Mouse (Mus musculus): ENCODE measurements around the gene Sh3d19.

GRCm38 (mm10) chr3:85971599-85971975 is 678 bp downstream of the Sh3d19 start:
- TF ChIP-seq CTCF (IDR thresholded peaks at IDR 0.05; ENCODE audit: low read depth) (no peak), EP300 (optimal IDR thresholded peaks at IDR 0.05) (no peak)
